Mouse (Mus musculus): ENCODE measurements at regions not wholly inside any gene's neighbourhood (a gene's known extent, or its start where the extent isn't known, plus 50 kb on each side); places are given as distances from the start of the nearest gene placed in this dataset.

DNA sequence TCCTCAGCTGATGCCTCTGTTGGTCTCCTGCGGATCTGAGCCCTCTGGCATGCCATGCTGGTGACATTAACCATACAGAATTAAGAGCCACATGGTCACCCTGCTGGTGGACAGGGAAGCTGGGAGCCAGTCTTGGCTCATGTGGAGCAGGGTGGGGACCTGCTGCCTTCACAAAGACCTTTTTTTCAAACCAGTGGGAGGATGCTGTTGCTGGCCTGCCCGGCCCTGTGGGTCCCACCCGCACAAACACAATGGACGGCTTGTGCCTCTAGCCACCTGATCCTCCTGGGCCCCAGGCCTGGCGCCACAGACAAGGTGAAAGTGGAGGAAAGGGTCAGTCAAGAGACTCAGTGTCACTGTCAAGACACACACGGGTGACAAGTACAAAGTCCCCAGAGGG lies 73.4 kb downstream of the Sik1 start:
- no peak overlapping the region for H3K4me3 ChIP-seq
- no peaks in the 10 kb centered on the region for H3K9me3 ChIP-seq
- no peaks in the 10 kb centered on the region for H3K27me3 ChIP-seq
- H3K4me2 ChIP-seq: no peak overlapping the region
- 89% methylated on average over 6 of the region's 6 CpGs for WGBS
- peaks cover 8% of the 10 kb centered on the region for H3K4me1 ChIP-seq (replicated peaks)
- no peak overlapping the region for H3K27ac ChIP-seq (replicated peaks)
- no peak for ATAC-seq (ENCODE audit: low FRiP score, low read depth)
- H3K9ac ChIP-seq: no peak overlapping the region
- no peaks in the 10 kb centered on the region for H3K36me3 ChIP-seq

DNA sequence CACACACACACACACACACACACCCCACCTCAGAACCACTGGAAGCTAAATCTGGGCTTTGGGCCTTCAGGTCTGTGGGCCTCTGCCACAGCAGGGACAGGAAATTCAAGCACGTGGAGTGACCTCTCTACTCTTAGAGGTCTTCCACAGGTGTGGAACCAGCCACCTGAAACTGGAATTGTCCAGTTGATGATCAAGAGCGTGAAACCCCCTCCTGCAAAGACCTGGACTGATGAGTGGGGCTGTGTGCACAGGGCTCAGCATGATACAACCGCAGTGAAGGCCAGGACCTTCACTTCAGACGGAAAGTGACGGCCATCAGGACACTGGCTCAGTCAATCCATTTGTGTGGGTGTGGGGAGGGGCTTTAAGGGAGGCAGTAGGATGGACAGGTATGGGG lies 72.5 kb downstream of the Sik1 start:
- no peaks in the 10 kb centered on the region for H3K4me1 ChIP-seq (replicated peaks)
- no peak overlapping the region for H3K4me3 ChIP-seq
- H3K36me3 ChIP-seq: no peaks in the 10 kb centered on the region
- H3K27me3 ChIP-seq: no peaks in the 10 kb centered on the region
- H3K27ac ChIP-seq (replicated peaks): no peak overlapping the region
- no peak overlapping the region for H3K4me2 ChIP-seq
- no peaks in the 10 kb centered on the region for H3K9me3 ChIP-seq
- WGBS: 95% methylated on average over 5 of the region's 5 CpGs
- ATAC-seq (ENCODE audit: low FRiP score, low read depth): 0 out of 2 replicates have a peak, but pooled peaks have one; percentile 11
- H3K9ac ChIP-seq: no peak overlapping the region

GRCm38 (mm10) chr17:31788316-31788715 lies 67.3 kb downstream of the Sik1 start:
- no peaks in the 10 kb centered on the region for H3K36me3 ChIP-seq
- no peaks in the 10 kb centered on the region for H3K9me3 ChIP-seq
- WGBS: 85% methylated on average over 3 of the region's 3 CpGs
- H3K4me1 ChIP-seq (replicated peaks): peaks cover 25% of the 10 kb centered on the region
- H3K4me3 ChIP-seq: no peak overlapping the region
- H3K9ac ChIP-seq: no peak overlapping the region
- ATAC-seq (ENCODE audit: low FRiP score, low read depth): no peak
- H3K4me2 ChIP-seq: no peak overlapping the region
- no peak overlapping the region for H3K27ac ChIP-seq (replicated peaks)
- no peaks in the 10 kb centered on the region for H3K27me3 ChIP-seq

GRCm38 (mm10) chr17:31789068-31789583 lies 66.5 kb downstream of the Sik1 start:
- H3K4me3 ChIP-seq: no peak overlapping the region
- H3K27me3 ChIP-seq: no peaks in the 10 kb centered on the region
- H3K9ac ChIP-seq: no peak overlapping the region
- H3K4me1 ChIP-seq (replicated peaks): peaks cover 25% of the 10 kb centered on the region
- no peaks in the 10 kb centered on the region for H3K36me3 ChIP-seq
- no peak overlapping the region for H3K27ac ChIP-seq (replicated peaks)
- no peak overlapping the region for H3K4me2 ChIP-seq
- ATAC-seq (ENCODE audit: low FRiP score, low read depth): no peak
- WGBS: 85% methylated on average over 9 of the region's 9 CpGs
- H3K9me3 ChIP-seq: no peaks in the 10 kb centered on the region

GRCm38 (mm10) chr17:31789906-31790279 lies 65.7 kb downstream of the Sik1 start:
- peak; percentile 17 for ATAC-seq (ENCODE audit: low FRiP score, low read depth)

GRCm38 (mm10) chr17:31790280-31791063 lies 65.1 kb downstream of the Sik1 start:
- peak; percentile 54; the same call in 1 of the 2 replicates for ATAC-seq (ENCODE audit: low FRiP score, low read depth)
- peak overlapping the region; percentile 71 for H3K27ac ChIP-seq (replicated peaks)
- H3K4me2 ChIP-seq: peak overlapping the region; percentile 9
- no peak overlapping the region for H3K9ac ChIP-seq
- no peaks in the 10 kb centered on the region for H3K27me3 ChIP-seq
- 5% methylated on average over 22 of the region's 22 CpGs for WGBS
- no peaks in the 10 kb centered on the region for H3K36me3 ChIP-seq
- H3K9me3 ChIP-seq: no peaks in the 10 kb centered on the region
- no peak overlapping the region for H3K4me3 ChIP-seq
- H3K4me1 ChIP-seq (replicated peaks): peaks cover 25% of the 10 kb centered on the region

More at GRCm38 (mm10) chr17:31789906-31790279, 65.7 kb downstream of the Sik1 start:
- H3K4me1 ChIP-seq (replicated peaks): peaks cover 25% of the 10 kb centered on the region
- no peaks in the 10 kb centered on the region for H3K36me3 ChIP-seq
- WGBS: 0% methylated on average over 5 of the region's 5 CpGs
- H3K4me3 ChIP-seq: no peak overlapping the region
- H3K27me3 ChIP-seq: no peaks in the 10 kb centered on the region
- H3K4me2 ChIP-seq: no peak overlapping the region; the same call in 1 of the 2 replicates
- H3K9me3 ChIP-seq: no peaks in the 10 kb centered on the region
- no peak overlapping the region for H3K9ac ChIP-seq
- H3K27ac ChIP-seq (replicated peaks): peak overlapping the region; percentile 71

DNA sequence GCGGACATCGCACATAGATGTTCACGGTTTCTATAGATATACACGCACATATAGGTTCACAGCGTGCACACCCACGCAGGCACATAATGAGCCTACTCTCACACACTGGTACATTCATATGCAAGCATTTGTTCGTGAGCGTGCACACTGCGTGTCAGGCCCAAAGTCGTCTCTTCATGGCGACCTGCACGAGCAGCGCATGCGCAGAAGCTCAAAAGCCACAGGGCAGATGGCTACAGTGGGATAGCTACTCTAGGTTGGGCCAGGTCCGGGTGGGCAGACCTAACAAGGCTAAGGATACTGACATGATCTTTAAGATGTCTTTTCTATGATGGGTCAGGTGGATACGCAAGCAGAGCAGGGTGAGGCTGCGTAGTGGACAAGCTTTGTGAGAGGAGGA lies 63.9 kb downstream of the Sik1 start:
- no peak overlapping the region for H3K27ac ChIP-seq (replicated peaks)
- H3K9ac ChIP-seq: no peak overlapping the region
- H3K36me3 ChIP-seq: no peaks in the 10 kb centered on the region
- H3K4me3 ChIP-seq: no peak overlapping the region
- no peak overlapping the region for H3K4me2 ChIP-seq
- ATAC-seq (ENCODE audit: low FRiP score, low read depth): no peak
- H3K27me3 ChIP-seq: no peaks in the 10 kb centered on the region
- no peaks in the 10 kb centered on the region for H3K9me3 ChIP-seq
- peaks cover 25% of the 10 kb centered on the region for H3K4me1 ChIP-seq (replicated peaks)
- WGBS: 94% methylated on average over 17 of the region's 17 CpGs

- Histone ChIP-seq H3K9ac (no peak overlapping the region), H3K9me3 (no peaks in the 10 kb centered on the region), H3K27ac (replicated peaks) (no peak overlapping the region), H3K4me2 (no peak overlapping the region), H3K27me3 (no peaks in the 10 kb centered on the region), H3K36me3 (no peaks in the 10 kb centered on the region), H3K4me1 (replicated peaks) (peaks cover 25% of the 10 kb centered on the region), H3K4me3 (no peak overlapping the region)
- 90% methylated on average over 5 of the region's 5 CpGs for WGBS
- ATAC-seq (ENCODE audit: low FRiP score, low read depth): no peak
Measured at GRCm38 (mm10) chr17:31793040-31793439, 62.6 kb downstream of the Sik1 start.

- Histone ChIP-seq H3K9me3 (no peaks in the 10 kb centered on the region), H3K4me2 (no peak overlapping the region), H3K27me3 (no peaks in the 10 kb centered on the region), H3K9ac (no peak overlapping the region), H3K4me1 (replicated peaks) (peaks cover 25% of the 10 kb centered on the region), H3K36me3 (no peaks in the 10 kb centered on the region), H3K4me3 (no peak overlapping the region), H3K27ac (replicated peaks) (0 out of 2 replicates have a peak overlapping the region, but pooled peaks have one; percentile 9)
- ATAC-seq (ENCODE audit: low FRiP score, low read depth): no peak
- 62% methylated on average over 10 of the region's 10 CpGs for WGBS
Measured at GRCm38 (mm10) chr17:31793521-31793920, 62.1 kb downstream of the Sik1 start.

DNA sequence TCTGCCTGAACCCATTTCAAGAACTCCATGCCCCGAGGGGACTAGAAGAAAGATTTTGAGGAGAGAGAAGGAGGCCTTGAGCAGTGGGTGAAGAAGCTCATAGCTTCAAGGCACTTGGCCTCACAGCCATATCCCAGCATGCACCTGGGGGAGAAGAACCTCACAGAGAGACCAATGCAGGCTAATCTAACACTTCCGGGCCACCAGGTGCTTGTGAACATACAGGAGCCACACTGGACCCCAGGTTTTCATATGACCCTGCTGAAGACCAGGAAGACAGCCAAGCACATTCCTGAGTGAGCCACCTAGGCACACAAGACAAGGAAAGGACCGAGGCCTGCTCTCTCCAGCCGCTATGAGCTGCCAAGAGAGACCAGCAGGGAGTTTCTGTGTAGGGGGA lies 61.6 kb downstream of the Sik1 start:
- no peaks in the 10 kb centered on the region for H3K36me3 ChIP-seq
- no peaks in the 10 kb centered on the region for H3K27me3 ChIP-seq
- H3K9ac ChIP-seq: no peak overlapping the region
- no peak overlapping the region for H3K4me3 ChIP-seq
- H3K9me3 ChIP-seq: no peaks in the 10 kb centered on the region
- 70% methylated on average over 4 of the region's 4 CpGs for WGBS
- H3K4me2 ChIP-seq: no peak overlapping the region
- 0 out of 2 replicates have a peak overlapping the region, but pooled peaks have one; percentile 9 for H3K27ac ChIP-seq (replicated peaks)
- no peak for ATAC-seq (ENCODE audit: low FRiP score, low read depth)
- H3K4me1 ChIP-seq (replicated peaks): peaks cover 25% of the 10 kb centered on the region

All from hindbrain, embryonic 15.5 days (tissue).